ENCODE assay signal across 18 mouse cellular contexts in genomic region chr11:115639540-115639939, GRCm38 (mm10). TPM values are rescaled to one million over a fixed set of nuclear protein-coding genes. Genes with fewer than 3 reads are reported as not detected.
DNase-seq lines count a peak whose midpoint lies in the region; ATAC-seq and TF ChIP-seq lines count a peak whose summit lies in the region.
"Had no signal": no experiment of that assay in that cellular context is flagged by ENCODE, and none has a peak within 500 bp of the region (broad histone marks: within the 10 kb centered on the region; RNA-seq: fewer than 3 reads in every experiment).

No protein-coding gene starts in this region.

- DNase-seq in kidney, postnatal 10 days, result no peak
- no peak for DNase-seq in spleen, adult 2 months (ENCODE audit: low read depth in 1 of 2, low spot score in 2 of 2)
- no peak for DNase-seq in spleen, adult 18-20 months
- DNase-seq in ovary, postnatal 10 days (ENCODE audit: low spot score), result no peak
- DNase-seq in cerebellum, adult 8-10 months, result no peak
- DNase-seq: cerebellum, postnatal 10 days; gastrocnemius, postnatal 25 days; heart, adult 2 months; heart, postnatal 10 days; liver, postnatal 0 days had no signal

- H3K9me3 ChIP-seq in kidney, embryonic 16.5 days (ENCODE audit: low read length), result no peaks in the 10 kb centered on the region
- no peaks in the 10 kb centered on the region for H3K9me3 ChIP-seq in stomach, embryonic 16.5 days (replicated peaks; ENCODE audit: control insufficient read depth, low read length)
- H3K9me3 ChIP-seq: embryonic facial prominence, embryonic 15.5 days; midbrain, embryonic 15.5 days had no signal

- no peaks in the 10 kb centered on the region for H3K27me3 ChIP-seq in kidney, embryonic 16.5 days (ENCODE audit: insufficient read depth, low read length)
- H3K27me3 ChIP-seq in spleen, adult 2 months (ENCODE audit: control insufficient read depth, insufficient read depth, low read length), result no peaks in the 10 kb centered on the region
- H3K27me3 ChIP-seq in stomach, embryonic 16.5 days (ENCODE audit: control insufficient read depth, insufficient read depth, low read length), result no peaks in the 10 kb centered on the region
- H3K27me3 ChIP-seq: embryonic facial prominence, embryonic 15.5 days; midbrain, embryonic 15.5 days had no signal

- no peak for TF ChIP-seq POLR2A in spleen, adult 2 months (IDR thresholded peaks at IDR 0.05; ENCODE audit: low read depth, low read length)
- TF ChIP-seq POLR2A in bone marrow macrophage, adult 2 months (IDR thresholded peaks at IDR 0.05; ENCODE audit: borderline replicate concordance, low read depth, low read length), result no peak

- ATAC-seq in kidney, embryonic 16.5 days (ENCODE audit: low FRiP score, low TSS enrichment), result peak; percentile 2; the same call in 1 of the 2 replicates
- ATAC-seq in stomach, embryonic 16.5 days (ENCODE audit: insufficient read depth, low FRiP score), result no peak
- ATAC-seq: forebrain, embryonic 16.5 days; inflammation-experienced regulatory T-cells, adult 6 months; liver, postnatal 0 days; midbrain, embryonic 15.5 days had no signal

- TF ChIP-seq CTCF in spleen, adult 2 months (IDR thresholded peaks at IDR 0.05; ENCODE audit: extremely low read depth, insufficient read depth, insufficient read length, insufficient replicate concordance), result no peak
- TF ChIP-seq CTCF in bone marrow macrophage, adult 2 months (IDR thresholded peaks at IDR 0.05; ENCODE audit: low read depth, low read length), result no peak

- 0 out of 2 replicates have a peak, but pooled peaks cover 4% of the 10 kb centered on the region for H3K36me3 ChIP-seq in kidney, embryonic 16.5 days (ENCODE audit: insufficient read depth, low read length)
- peaks cover 5% of the 10 kb centered on the region for H3K36me3 ChIP-seq in spleen, adult 2 months (ENCODE audit: control insufficient read depth, insufficient read depth, low read length)
- H3K36me3 ChIP-seq in stomach, embryonic 16.5 days (ENCODE audit: control insufficient read depth, insufficient read depth, low read length), result no peaks in the 10 kb centered on the region
- H3K36me3 ChIP-seq: midbrain, embryonic 15.5 days had no signal

- H3K27ac ChIP-seq in kidney, embryonic 16.5 days (ENCODE audit: low read length), result no peak overlapping the region
- H3K27ac ChIP-seq in spleen, adult 2 months (ENCODE audit: insufficient read depth, low read length), result peak overlapping the region; percentile 81
- peak overlapping the region; percentile 79 for H3K27ac ChIP-seq in bone marrow macrophage, adult 2 months (ENCODE audit: insufficient read depth, low read depth, low read length)
- no peak overlapping the region for H3K27ac ChIP-seq in stomach, embryonic 16.5 days (ENCODE audit: low read length)
- H3K27ac ChIP-seq: embryonic facial prominence, embryonic 15.5 days; heart, adult 2 months; kidney, postnatal 0 days; midbrain, embryonic 15.5 days had no signal

- no peak overlapping the region for H3K9ac ChIP-seq in kidney, embryonic 16.5 days (replicated peaks; ENCODE audit: low read length)
- peak overlapping the region; percentile 19; the same call in 1 of the 2 replicates for H3K9ac ChIP-seq in stomach, embryonic 16.5 days (ENCODE audit: low read length)
- H3K9ac ChIP-seq: embryonic facial prominence, embryonic 15.5 days; liver, postnatal 0 days; midbrain, embryonic 15.5 days had no signal

- H3K4me3 ChIP-seq in kidney, embryonic 16.5 days (ENCODE audit: low read length), result no peak overlapping the region
- H3K4me3 ChIP-seq in spleen, adult 2 months (ENCODE audit: extremely low read depth, insufficient read depth, insufficient read length), result no peak overlapping the region
- H3K4me3 ChIP-seq in bone marrow macrophage, adult 2 months (ENCODE audit: insufficient read depth, low read length), result no peak overlapping the region
- no peak overlapping the region for H3K4me3 ChIP-seq in stomach, embryonic 16.5 days (replicated peaks; ENCODE audit: low read length)
- H3K4me3 ChIP-seq: embryonic facial prominence, embryonic 15.5 days; heart, adult 2 months; midbrain, embryonic 15.5 days had no signal

- H3K4me2 ChIP-seq in kidney, embryonic 16.5 days (replicated peaks; ENCODE audit: low read depth, low read length), result no peak overlapping the region
- H3K4me2 ChIP-seq in stomach, embryonic 16.5 days (ENCODE audit: low read depth, low read length), result no peak overlapping the region
- H3K4me2 ChIP-seq: embryonic facial prominence, embryonic 15.5 days; midbrain, embryonic 15.5 days had no signal

- WGBS in kidney, embryonic 16.5 days, result 66% methylated on average over 4 of the region's 4 CpGs
- 85% methylated on average over 4 of the region's 4 CpGs for WGBS in spleen, adult 2 months
- 73% methylated on average over 4 of the region's 4 CpGs for WGBS in stomach, embryonic 16.5 days

- H3K4me1 ChIP-seq in kidney, embryonic 16.5 days (ENCODE audit: insufficient read depth, low read length), result 0 out of 2 replicates have a peak, but pooled peaks cover 3% of the 10 kb centered on the region
- peaks cover 46% of the 10 kb centered on the region for H3K4me1 ChIP-seq in spleen, adult 2 months (ENCODE audit: control insufficient read depth, insufficient read depth, insufficient read length)
- H3K4me1 ChIP-seq in bone marrow macrophage, adult 2 months (ENCODE audit: control insufficient read depth, insufficient read depth, low read length), result peaks cover 36% of the 10 kb centered on the region
- no peaks in the 10 kb centered on the region for H3K4me1 ChIP-seq in stomach, embryonic 16.5 days (ENCODE audit: control insufficient read depth, insufficient read depth, low read length)
- H3K4me1 ChIP-seq: embryonic facial prominence, embryonic 15.5 days; midbrain, embryonic 15.5 days had no signal

RNA-seq across cellular contexts. Expression of gene Slc25a19, which starts 11.4 kb away (rescaled TPM):
- 51.0 and 56.1 TPM in 2 replicates for polyA plus RNA-seq in kidney, embryonic 16.5 days (2015; fragmentation: Nextera tagmentation; extraction: Ambion mirVana)
- 64.0 and 82.0 TPM in 2 replicates for polyA plus RNA-seq in spleen, adult 2 months (2012; rRNA removed)
- polyA plus RNA-seq in bone marrow macrophage, adult 2 months (2012; ENCODE audit: insufficient read depth, insufficient read length, missing spikeins), result 27.0 and 37.0 TPM in 2 replicates
- 22.1 and 22.7 TPM in 2 replicates for polyA plus RNA-seq in stomach, embryonic 16.5 days (2015; fragmentation: Nextera tagmentation; extraction: Ambion mirVana)

RNA-seq across cellular contexts. Expression of gene Mif4gd, which starts 26.8 kb away (rescaled TPM):
- 42.8 and 47.1 TPM in 2 replicates for polyA plus RNA-seq in kidney, embryonic 16.5 days (2015; fragmentation: Nextera tagmentation; extraction: Ambion mirVana)
- polyA plus RNA-seq in spleen, adult 2 months (2012; rRNA removed), result 175 and 210 TPM in 2 replicates
- polyA plus RNA-seq in bone marrow macrophage, adult 2 months (2012; ENCODE audit: insufficient read depth, insufficient read length, missing spikeins), result 90.6 and 96.3 TPM in 2 replicates
- 35.9 and 47.4 TPM in 2 replicates for polyA plus RNA-seq in stomach, embryonic 16.5 days (2015; fragmentation: Nextera tagmentation; extraction: Ambion mirVana)

RNA-seq across cellular contexts. Expression of gene Gga3, which starts 35.7 kb away (rescaled TPM):
- polyA plus RNA-seq in kidney, embryonic 16.5 days (2015; fragmentation: Nextera tagmentation; extraction: Ambion mirVana), result 24.5 and 26.8 TPM in 2 replicates
- polyA plus RNA-seq in spleen, adult 2 months (2012; rRNA removed), result 39.4 and 40.9 TPM in 2 replicates
- polyA plus RNA-seq in bone marrow macrophage, adult 2 months (2012; ENCODE audit: insufficient read depth, insufficient read length, missing spikeins), result 60.1 and 81.9 TPM in 2 replicates
- 17.4 and 18.8 TPM in 2 replicates for polyA plus RNA-seq in stomach, embryonic 16.5 days (2015; fragmentation: Nextera tagmentation; extraction: Ambion mirVana)

RNA-seq across cellular contexts. Expression of gene Mrps7, which starts 35.8 kb away (rescaled TPM):
- polyA plus RNA-seq in kidney, embryonic 16.5 days (2015; fragmentation: Nextera tagmentation; extraction: Ambion mirVana), result 101 and 103 TPM in 2 replicates
- polyA plus RNA-seq in spleen, adult 2 months (2012; rRNA removed), result 10.6 and 13.6 TPM in 2 replicates
- polyA plus RNA-seq in bone marrow macrophage, adult 2 months (2012; ENCODE audit: insufficient read depth, insufficient read length, missing spikeins), result 33.1 and 36.9 TPM in 2 replicates
- 78.5 and 91.1 TPM in 2 replicates for polyA plus RNA-seq in stomach, embryonic 16.5 days (2015; fragmentation: Nextera tagmentation; extraction: Ambion mirVana)

Comparison
In these comparisons a context has a peak if more than half of its experiments do, and no peak if none do; other contexts are left out.
1. H3K27ac ChIP-seq: peak in spleen, adult 2 months (single experiment) and bone marrow macrophage, adult 2 months (single experiment); none in kidney, embryonic 16.5 days (single experiment) and stomach, embryonic 16.5 days (single experiment).